Mouse (Mus musculus) adrenal gland, adult 2 months (tissue): ENCODE results near the gene Vwa8. TPM values are rescaled to one million over a fixed set of nuclear protein-coding genes. Genes with fewer than 3 reads are reported as not detected.

Experiments
- DNase-seq: peaks from one replicate; pipeline ENCODE4 v3.0.0; 2021
- polyA plus RNA-seq: library from polyadenylated mRNA; depleted of rRNA; stranded (reverse); fragments of >200 nt; gene quantifications from 2 replicates; pipeline ENCODE4 v1.2.3, GENCODE M21; 2012; rRNA removed
- total RNA-seq, 2 experiments: library from RNA; stranded (reverse); gene quantifications; 2 replicates each; pipeline ENCODE4 v1.2.3; 2021

Vwa8 gene
- total and polyA plus RNA-seq, 3 experiments = 21.8 to 156 (median 154) TPM

- no peak for DNase-seq
These were observed 382.8 kb downstream of the Vwa8 start for GRCm38 (mm10) chr14:79231677-79232076.

- no peak for DNase-seq
These were observed 384.8 kb downstream of the Vwa8 start for GRCm38 (mm10) chr14:79233697-79234096.

- no peak for DNase-seq
These were observed 385.7 kb downstream of the Vwa8 start for GRCm38 (mm10) chr14:79234513-79234912.

GRCm38 (mm10) chr14:79235157-79235556, 386.3 kb downstream of the Vwa8 start:
- no peak for DNase-seq

GRCm38 (mm10) chr14:79236261-79236660, 387.4 kb downstream of the Vwa8 start:
- DNase-seq = no peak

GRCm38 (mm10) chr14:79239402-79239801, 390.6 kb downstream of the Vwa8 start:
- DNase-seq = no peak

- no peak for DNase-seq
These were observed 392.3 kb downstream of the Vwa8 start for GRCm38 (mm10) chr14:79241057-79241570.

- DNase-seq = no peak
These were observed 393.0 kb downstream of the Vwa8 start for GRCm38 (mm10) chr14:79241656-79242385.

GRCm38 (mm10) chr14:79242386-79242720, 393.5 kb downstream of the Vwa8 start:
- DNase-seq = peak; percentile 51

GRCm38 (mm10) chr14:79243038-79243883, 394.4 kb downstream of the Vwa8 start:
- DNase-seq = no peak

- DNase-seq = no peak
These were observed 395.7 kb downstream of the Vwa8 start for GRCm38 (mm10) chr14:79244571-79244970.

GRCm38 (mm10) chr14:79251727-79252285, 403.0 kb downstream of the Vwa8 start:
- DNase-seq = no peak

Other genes with a start within 250 kb of the Vwa8 start
- gene Dgkh, start 116.3 kb upstream of the Vwa8 start, total RNA-seq = 1 to 10 TPM; 6.9 to 7.0 TPM
- gene Dgkh, start 116.3 kb upstream of the Vwa8 start, polyA plus RNA-seq = 0.58 and 0.59 TPM in 2 replicates